Mouse (Mus musculus): ENCODE data around the gene N6amt1.

DNA sequence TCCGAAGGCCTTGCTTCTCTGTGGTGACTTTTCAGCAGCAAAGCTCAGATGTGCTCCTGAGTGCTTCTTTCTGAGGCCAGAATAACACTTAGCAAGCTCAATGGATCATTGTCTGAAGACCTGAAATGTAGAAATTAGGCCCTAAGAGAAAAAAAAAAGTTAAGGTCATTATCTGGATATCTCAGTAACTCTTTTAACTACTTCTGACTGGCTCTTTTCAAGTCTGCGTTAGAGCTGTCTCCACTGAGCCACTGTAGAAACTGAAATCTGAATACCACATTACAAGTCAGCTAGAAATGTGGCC is 33.8 kb upstream of the N6amt1 start:
- TF ChIP-seq POLR2A (IDR thresholded peaks at IDR 0.05; ENCODE audit: borderline replicate concordance, control insufficient read depth, low read depth, low read length) (no peak), CTCF (IDR thresholded peaks at IDR 0.05; ENCODE audit: control insufficient read depth, insufficient read depth, low read length) (no peak)

All from bone marrow, adult 2 months (tissue).